In the genomic region with DNA sequence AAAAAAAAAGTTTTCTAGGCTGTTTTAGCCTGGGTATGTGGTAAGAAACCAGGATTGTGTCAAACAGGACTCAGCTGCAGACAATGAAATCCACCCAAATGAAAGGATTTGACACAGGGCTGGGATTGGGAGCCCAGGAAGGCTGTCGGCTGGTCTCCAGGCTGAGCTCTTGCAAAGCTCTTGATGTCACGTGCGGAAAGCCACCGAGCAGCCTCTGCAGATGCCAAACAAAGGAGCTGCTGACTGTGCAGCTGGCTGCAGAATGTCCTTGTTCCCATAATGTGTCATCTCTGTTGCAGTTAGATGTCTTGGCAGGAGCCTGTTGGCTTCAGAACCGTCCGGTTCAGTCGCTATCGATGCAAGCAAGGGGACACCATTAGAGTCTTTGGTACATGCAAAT, we compare ENCODE assay signal across 12 mouse cellular contexts. TPM values are rescaled to one million over a fixed set of nuclear protein-coding genes. Genes with fewer than 3 reads are reported as not detected.
DNase-seq lines count a peak whose midpoint lies in the region; ATAC-seq lines count a peak whose summit lies in the region.
"Had no signal": no experiment of that assay in that cellular context is flagged by ENCODE, and none has a peak within 500 bp of the region (broad histone marks: within the 10 kb centered on the region; RNA-seq: fewer than 3 reads in every experiment).

No protein-coding gene starts in this region.

- DNase-seq in kidney, postnatal 10 days: peak; percentile 14
- no peak for DNase-seq in kidney, adult 8-10 months
- peak; percentile 64 for DNase-seq in adrenal gland, postnatal 10 days
- peak; percentile 89 for DNase-seq in midbrain, embryonic 11.5 days (ENCODE audit: low spot score, missing footprints)
- no peak for DNase-seq in thymus, postnatal 36 days
- DNase-seq: cerebellum, adult 18-20 months; kidney, adult 2 months; liver, embryonic 13.5 days had no signal

- ATAC-seq in forebrain, embryonic 16.5 days: peak; percentile 71
- peak; percentile 88 for ATAC-seq in midbrain, embryonic 11.5 days (ENCODE audit: low FRiP score)
- no peak for ATAC-seq in intestine, embryonic 16.5 days
- no peak for ATAC-seq in megakaryocyte progenitor cell, adult 5-6 weeks (replicated peaks; ENCODE audit: poor library complexity)

- no peak overlapping the region for H3K9ac ChIP-seq in forebrain, embryonic 16.5 days (replicated peaks; ENCODE audit: low read depth, low read length)
- H3K9ac ChIP-seq in midbrain, embryonic 11.5 days (ENCODE audit: low read length): no peak overlapping the region
- H3K9ac ChIP-seq in intestine, embryonic 16.5 days (ENCODE audit: low read depth, low read length): no peak overlapping the region
- H3K9ac ChIP-seq: liver, embryonic 13.5 days; stomach, embryonic 15.5 days had no signal

- no peaks in the 10 kb centered on the region for H3K27me3 ChIP-seq in forebrain, embryonic 16.5 days (replicated peaks; ENCODE audit: control insufficient read depth, insufficient read depth, low read length)
- H3K27me3 ChIP-seq in midbrain, embryonic 11.5 days (ENCODE audit: control insufficient read depth, insufficient read depth, low read length): no peaks in the 10 kb centered on the region
- no peaks in the 10 kb centered on the region for H3K27me3 ChIP-seq in intestine, embryonic 16.5 days (replicated peaks; ENCODE audit: control insufficient read depth, insufficient read depth, low read length)
- H3K27me3 ChIP-seq: liver, embryonic 13.5 days; stomach, embryonic 15.5 days had no signal

- H3K4me1 ChIP-seq in forebrain, embryonic 16.5 days (replicated peaks; ENCODE audit: control insufficient read depth, insufficient read depth, low read length): no peaks in the 10 kb centered on the region
- H3K4me1 ChIP-seq in midbrain, embryonic 11.5 days (ENCODE audit: control insufficient read depth, insufficient read depth, low read length): peaks cover 5% of the 10 kb centered on the region; the same call in 1 of the 2 replicates
- H3K4me1 ChIP-seq in intestine, embryonic 16.5 days (ENCODE audit: control insufficient read depth, insufficient read depth, low read length): no peaks in the 10 kb centered on the region
- H3K4me1 ChIP-seq: liver, embryonic 13.5 days; stomach, embryonic 15.5 days had no signal

- no peak overlapping the region for H3K4me2 ChIP-seq in forebrain, embryonic 16.5 days (ENCODE audit: low read length)
- H3K4me2 ChIP-seq in midbrain, embryonic 11.5 days: no peak overlapping the region
- H3K4me2 ChIP-seq in intestine, embryonic 16.5 days (ENCODE audit: low read depth, low read length): no peak overlapping the region
- H3K4me2 ChIP-seq: liver, embryonic 13.5 days; stomach, embryonic 15.5 days had no signal

- WGBS in forebrain, embryonic 16.5 days: 46% methylated on average over 8 of the region's 8 CpGs
- 51% methylated on average over 8 of the region's 8 CpGs for WGBS in midbrain, embryonic 11.5 days
- 64% methylated on average over 8 of the region's 8 CpGs for WGBS in intestine, embryonic 16.5 days

- no peak overlapping the region for H3K27ac ChIP-seq in forebrain, embryonic 16.5 days (ENCODE audit: low read length)
- H3K27ac ChIP-seq in midbrain, embryonic 11.5 days (ENCODE audit: low read depth, low read length): no peak overlapping the region
- no peak overlapping the region for H3K27ac ChIP-seq in intestine, embryonic 16.5 days (ENCODE audit: low read length)
- H3K27ac ChIP-seq: liver, embryonic 13.5 days; stomach, embryonic 15.5 days had no signal

- H3K4me3 ChIP-seq in forebrain, embryonic 16.5 days (replicated peaks; ENCODE audit: low read length): no peak overlapping the region
- H3K4me3 ChIP-seq in midbrain, embryonic 11.5 days (ENCODE audit: low read depth, low read length): no peak overlapping the region
- H3K4me3 ChIP-seq in intestine, embryonic 16.5 days (ENCODE audit: low read length): no peak overlapping the region
- H3K4me3 ChIP-seq: liver, embryonic 13.5 days; stomach, embryonic 15.5 days had no signal

- no peaks in the 10 kb centered on the region for H3K36me3 ChIP-seq in forebrain, embryonic 16.5 days (ENCODE audit: control insufficient read depth, insufficient read depth)
- no peaks in the 10 kb centered on the region for H3K36me3 ChIP-seq in midbrain, embryonic 11.5 days (ENCODE audit: control insufficient read depth, insufficient read depth, low read length)
- no peaks in the 10 kb centered on the region for H3K36me3 ChIP-seq in intestine, embryonic 16.5 days (ENCODE audit: control insufficient read depth, insufficient read depth, low read length)
- H3K36me3 ChIP-seq: liver, embryonic 13.5 days; stomach, embryonic 15.5 days had no signal

- H3K9me3 ChIP-seq in forebrain, embryonic 16.5 days (ENCODE audit: control insufficient read depth, low read length): no peaks in the 10 kb centered on the region
- H3K9me3 ChIP-seq in midbrain, embryonic 11.5 days (ENCODE audit: control insufficient read depth, low read length): no peaks in the 10 kb centered on the region
- no peaks in the 10 kb centered on the region for H3K9me3 ChIP-seq in intestine, embryonic 16.5 days (ENCODE audit: control insufficient read depth, low read length)
- H3K9me3 ChIP-seq: liver, embryonic 13.5 days; stomach, embryonic 15.5 days had no signal

RNA-seq across cellular contexts. Expression of a gene that starts 56.1 kb away (rescaled TPM):
- total RNA-seq in adrenal gland, postnatal 10 days (2021): 1 to 10 TPM; 3.4 to 6.1 TPM
- polyA plus RNA-seq in forebrain, embryonic 16.5 days (2015; fragmentation: Nextera tagmentation; extraction: Ambion mirVana): 6.4 and 6.5 TPM in 2 replicates
- polyA plus RNA-seq in midbrain, embryonic 11.5 days (2014; fragmentation: Nextera tagmentation; extraction: Ambion mirVana): 7.7 and 9.0 TPM in 2 replicates
- 3.9 and 4.1 TPM in 2 replicates for polyA plus RNA-seq in intestine, embryonic 16.5 days (2015; fragmentation: Nextera tagmentation; extraction: Ambion mirVana)
- total RNA-seq in megakaryocyte progenitor cell, adult 5-6 weeks (2015): 2.9 and 3.8 TPM in 2 replicates
- total RNA-seq in megakaryocyte progenitor cell, adult 5-6 weeks (2017): 1.3 and 4.9 TPM in 2 replicates

Comparison
In these comparisons a context has a peak if more than half of its experiments do, and no peak if none do; other contexts are left out.
1. DNase-seq: peak in kidney, postnatal 10 days (single experiment), adrenal gland, postnatal 10 days (single experiment) and midbrain, embryonic 11.5 days (single experiment); none in kidney, adult 8-10 months (0 of 2) and thymus, postnatal 36 days (0 of 2).
2. ATAC-seq: peak in forebrain, embryonic 16.5 days (single experiment) and midbrain, embryonic 11.5 days (single experiment); none in intestine, embryonic 16.5 days (single experiment) and megakaryocyte progenitor cell, adult 5-6 weeks (single experiment).